Mouse (Mus musculus) frontal cortex, postnatal 14 days (tissue): ENCODE data around the gene Calcb.
A peak's percentile ranks its signal among the peaks of the same experiment; 100 is the strongest.
"Not testable (repeated sequence)": the region's sequence is repeated elsewhere in the genome, so short reads cannot be mapped to it uniquely, and the experiment has no call there.

Experiments used
- DNase-seq, 2 experiments: peaks; one replicate each; pipeline ENCODE4 v3.0.0; 2022; ENCODE audit warnings: low spot score in 2 of 2

Calcb gene

DNA sequence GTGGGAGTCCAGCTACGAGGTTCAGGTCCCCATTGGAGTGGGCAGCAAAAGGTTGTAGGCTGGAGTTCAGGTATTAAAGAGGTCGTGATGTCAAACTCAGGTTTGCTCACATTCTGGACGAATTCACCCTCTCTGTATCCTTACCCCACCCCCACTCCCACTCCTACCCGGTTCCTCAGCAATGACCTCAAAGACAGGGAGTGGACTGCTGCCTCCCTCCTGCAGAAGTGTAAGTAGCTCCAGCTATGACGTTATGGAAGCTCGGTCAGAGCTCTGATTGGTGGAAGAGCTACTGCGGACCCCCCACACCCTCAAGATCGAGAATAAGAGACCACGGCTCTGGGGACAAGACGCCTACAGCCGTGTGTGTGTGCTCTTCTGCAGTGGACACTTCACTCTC is at the start of gene Calcb:
Gene Calcb, plus strand, starts transcription at position 344 of the 400 bp plus-strand sequence.
- no peak for DNase-seq

DNA sequence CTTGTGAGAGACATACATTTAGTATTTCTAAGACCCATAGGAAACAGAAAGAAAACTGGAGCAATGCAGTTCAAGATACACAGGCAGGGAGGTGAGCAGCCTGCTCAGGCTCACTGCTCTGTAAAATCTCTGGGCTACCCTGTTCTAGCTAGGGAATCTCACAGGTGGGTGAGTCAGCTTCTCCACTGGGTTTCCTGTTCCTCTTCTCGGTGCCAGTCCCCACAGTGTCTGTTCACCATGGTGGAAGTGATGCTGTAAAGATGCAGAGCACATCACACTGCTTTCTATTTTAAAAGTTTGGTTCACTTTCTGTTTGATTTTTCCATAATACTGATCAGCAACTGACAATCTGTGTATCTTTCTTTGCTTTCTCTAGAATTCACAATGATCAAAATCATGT is 47.0 kb upstream of the Calcb start:
- DNase-seq: no peak

DNA sequence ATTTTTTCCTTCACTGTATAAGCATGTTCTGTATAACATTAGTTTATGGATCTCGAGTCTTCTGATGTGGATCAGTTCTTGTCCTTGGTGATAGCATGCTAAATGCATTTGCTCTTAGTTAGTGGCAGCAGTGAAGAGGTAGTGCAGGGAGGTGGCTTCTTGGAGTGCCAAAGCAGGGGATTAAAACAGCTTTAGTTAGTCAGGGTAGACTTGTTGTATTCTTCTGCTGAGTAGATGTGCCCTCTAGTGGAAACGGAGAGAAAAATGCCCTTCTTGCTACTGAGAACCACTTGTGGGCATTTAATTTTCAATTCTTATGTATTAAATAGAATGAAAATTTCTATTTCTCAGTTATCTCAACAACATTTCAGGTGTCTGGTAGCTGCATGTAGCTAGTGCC is 45.7 kb upstream of the Calcb start:
- DNase-seq: no peak

DNA sequence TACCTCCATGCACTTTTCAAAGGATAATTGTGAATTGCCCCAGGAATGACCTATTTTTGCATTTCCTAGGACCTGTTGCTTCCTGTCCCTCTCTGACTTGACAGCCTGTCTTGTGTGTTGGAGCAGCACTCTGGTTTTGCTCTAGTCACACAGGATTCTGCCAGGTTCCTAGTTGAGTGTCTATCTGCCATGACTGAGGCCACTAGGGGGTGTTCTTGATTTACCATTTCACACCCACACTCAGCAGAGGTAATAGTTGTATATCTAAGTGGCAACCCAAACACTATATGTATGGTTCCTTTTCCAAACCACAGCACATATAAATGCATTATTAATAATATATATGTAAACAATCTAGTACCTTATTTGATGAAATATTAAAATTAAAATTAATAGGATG is 26.1 kb upstream of the Calcb start:
- no peak for DNase-seq

DNA sequence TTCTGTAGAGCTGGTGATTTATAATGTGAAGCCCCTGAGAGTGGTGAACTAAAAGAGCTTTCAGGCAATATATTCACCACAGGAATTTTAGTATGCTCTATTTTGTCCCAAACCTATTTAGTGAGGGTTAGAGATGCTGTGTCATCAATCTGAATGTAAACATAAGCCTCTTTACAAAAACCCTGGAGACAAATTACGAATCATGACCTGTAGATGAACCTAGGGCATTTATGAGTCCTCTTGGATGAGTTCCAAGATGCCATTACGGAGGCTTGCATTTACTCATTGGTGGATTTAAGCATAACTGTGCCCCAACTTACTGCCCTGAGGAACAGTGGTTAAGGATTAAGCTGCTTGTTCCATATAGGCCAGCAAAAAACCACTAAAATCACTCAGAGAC is 17.6 kb upstream of the Calcb start:
- no peak for DNase-seq

DNA sequence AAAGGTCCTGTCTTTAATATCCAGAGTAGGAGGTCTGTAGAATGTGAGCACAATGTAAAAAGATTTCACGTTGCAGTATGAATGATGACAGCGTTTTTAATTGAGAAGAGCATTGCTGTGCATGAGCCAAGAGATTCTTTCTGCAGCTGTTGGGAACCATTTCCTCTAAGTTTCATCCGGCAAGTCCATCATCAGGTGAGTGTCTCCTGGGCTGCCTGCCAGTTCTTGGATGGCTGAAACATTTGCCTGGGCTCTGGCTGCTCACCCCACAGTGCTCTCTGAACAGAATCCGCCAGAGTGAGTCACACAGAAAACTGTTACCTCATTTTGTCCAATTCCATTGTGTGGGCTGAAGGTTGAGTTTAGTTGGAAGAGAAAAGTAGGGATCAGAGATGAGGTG is 11.7 kb upstream of the Calcb start:
- DNase-seq: no peak

DNA sequence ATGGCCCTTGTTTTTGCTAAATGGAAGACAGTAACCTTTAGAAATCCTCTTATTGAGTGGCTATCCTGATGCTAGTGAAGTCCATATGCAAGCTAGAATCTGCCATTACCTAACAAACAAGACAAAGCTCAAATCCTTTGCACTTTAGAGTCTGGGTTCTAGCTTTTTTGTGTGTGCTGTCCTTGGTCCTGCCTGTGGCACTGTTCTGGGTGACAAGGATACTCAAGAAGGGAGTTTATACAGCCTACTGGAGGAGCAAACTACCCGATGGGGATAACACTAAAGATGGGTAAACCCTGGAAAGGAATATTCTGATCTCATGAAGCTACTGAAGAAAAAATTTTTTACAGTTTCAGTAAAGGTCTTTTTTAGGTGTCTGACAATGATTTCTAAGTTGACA is 11.0 kb upstream of the Calcb start:
- DNase-seq: no peak

DNA sequence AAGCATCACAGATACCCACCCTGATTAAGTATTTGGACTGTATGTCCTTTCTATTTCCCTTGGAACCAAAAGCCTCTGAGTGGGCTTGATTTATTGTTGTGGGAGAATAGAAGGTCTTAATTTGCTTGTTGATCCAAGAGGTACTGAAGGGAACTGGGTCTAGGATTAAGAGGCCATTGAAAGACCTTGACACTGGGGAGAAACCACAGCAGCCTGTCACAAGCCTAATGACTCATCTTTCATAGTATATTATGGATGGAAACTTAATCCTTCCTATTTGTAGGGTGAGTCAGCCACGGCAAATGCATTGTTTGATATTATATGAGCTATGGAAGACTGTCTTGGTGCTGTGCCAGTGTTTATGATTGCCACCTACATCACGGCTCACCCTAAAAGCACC is 8.0 kb upstream of the Calcb start:
- DNase-seq: no peak

DNA sequence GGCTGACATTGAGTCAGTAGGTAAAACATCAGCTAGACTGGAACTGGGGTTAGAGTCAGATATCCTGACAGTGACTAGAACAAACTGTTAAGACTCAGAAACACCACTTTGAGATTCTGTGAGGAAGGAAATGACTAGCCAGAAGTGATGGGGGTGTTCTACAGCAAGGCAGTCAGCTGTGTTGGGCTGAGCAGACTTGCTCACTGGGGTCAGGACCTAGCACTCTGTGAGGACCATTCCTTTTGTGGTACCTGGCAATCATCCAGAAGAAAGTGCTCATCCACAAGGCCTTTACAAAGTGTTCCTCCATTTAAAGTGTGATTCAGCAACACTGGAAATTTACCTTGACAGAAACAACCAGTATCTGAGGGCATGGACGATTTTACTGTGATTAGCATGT is 5.9 kb upstream of the Calcb start:
- no peak for DNase-seq

DNA sequence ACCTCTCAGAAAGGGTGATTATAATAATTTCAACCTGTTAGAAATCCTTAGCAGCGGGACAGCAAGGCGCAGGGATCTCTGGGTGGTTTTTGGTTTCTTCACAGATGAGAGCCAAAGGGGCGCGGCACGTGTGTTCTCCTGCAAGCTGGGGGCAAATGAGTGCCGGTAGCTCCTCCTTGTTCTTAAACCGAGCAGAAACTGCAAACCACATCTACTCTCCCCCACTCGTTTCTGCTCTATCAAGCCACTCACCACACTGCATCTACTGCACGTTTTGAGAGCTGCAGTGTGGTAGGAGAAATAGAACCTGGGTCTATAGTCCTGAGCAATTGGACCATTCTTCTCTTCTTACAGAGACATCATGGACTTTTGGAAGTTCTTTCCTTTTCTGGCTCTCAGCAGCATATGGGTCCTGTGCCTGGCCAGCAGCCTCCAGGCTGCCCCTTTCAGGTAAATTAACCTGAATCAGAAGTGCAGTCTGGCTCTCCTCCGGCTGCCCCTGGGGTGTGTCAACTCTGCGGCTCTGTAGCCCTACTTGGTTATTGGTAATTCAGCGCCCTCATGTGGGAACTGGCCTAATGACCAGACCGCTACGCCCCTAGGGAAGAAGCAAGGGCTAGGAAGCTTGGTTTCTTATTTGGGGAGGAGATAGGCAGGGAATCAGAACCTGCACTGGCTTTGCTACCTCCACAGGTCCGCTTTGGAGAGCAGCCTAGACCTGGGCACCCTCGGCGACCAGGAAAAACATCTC is 1.1 kb downstream of the Calcb start:
- peak in 1 of 2 experiments; percentile 11 for DNase-seq

DNA sequence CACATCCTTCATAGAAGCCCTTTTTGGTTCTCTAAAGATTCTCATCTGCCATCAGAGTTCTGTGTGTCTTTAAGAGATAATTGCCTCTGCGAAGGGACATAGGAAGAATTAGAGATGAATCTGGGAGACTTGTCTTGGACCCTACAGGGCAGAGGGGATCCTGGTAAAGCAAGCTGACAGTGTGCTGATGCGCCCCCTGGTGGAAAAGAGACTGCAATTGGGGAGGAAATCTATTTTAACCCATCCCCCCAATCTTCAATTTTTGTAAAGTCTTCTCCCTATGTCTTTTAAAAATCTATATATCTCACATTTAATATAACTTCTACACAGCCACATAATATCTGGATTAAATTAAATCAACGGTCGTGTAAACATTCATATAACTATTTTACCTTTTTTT is 11.3 kb downstream of the Calcb start:
- not testable (repeated sequence) for DNase-seq

DNA sequence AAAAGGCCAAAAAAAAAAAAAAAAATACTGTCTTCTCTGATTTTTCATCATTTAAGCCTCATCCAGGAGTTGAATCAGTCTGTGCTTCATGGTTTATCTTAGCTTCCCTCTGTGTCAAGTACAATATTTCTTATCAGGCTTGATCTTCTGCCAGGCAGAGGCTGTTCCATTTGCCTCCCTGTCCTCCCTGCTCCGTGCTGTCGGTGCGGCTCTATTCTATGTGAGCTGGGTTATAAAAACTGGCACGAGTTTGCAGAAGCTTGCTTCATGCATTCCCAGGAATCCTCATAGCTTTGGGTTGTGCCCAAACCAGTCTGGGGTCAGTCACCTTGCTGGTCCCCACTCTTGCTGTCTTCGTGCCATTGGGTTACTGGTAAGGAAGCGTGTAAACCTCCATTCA is 12.7 kb downstream of the Calcb start:
- DNase-seq: no peak

DNA sequence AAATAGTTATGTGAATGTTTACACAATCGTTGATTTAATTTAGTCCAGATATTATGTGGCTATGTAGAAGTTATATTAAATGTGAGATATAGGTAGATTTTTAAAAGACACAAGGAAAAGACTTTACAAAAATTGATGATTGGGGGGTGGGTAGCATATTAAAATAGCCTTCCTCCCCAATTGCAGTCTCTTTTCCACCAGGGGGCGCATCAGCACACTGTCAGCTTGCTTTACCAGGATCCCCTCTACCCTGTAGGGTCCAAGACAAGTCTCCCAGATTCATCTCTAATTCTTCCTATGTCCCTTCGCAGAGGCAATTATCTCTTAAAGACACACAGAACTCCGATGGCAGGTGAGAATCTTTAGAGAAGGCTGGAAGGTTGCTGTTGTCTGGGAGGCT is 13.3 kb downstream of the Calcb start:
- DNase-seq: not testable (repeated sequence)

DNA sequence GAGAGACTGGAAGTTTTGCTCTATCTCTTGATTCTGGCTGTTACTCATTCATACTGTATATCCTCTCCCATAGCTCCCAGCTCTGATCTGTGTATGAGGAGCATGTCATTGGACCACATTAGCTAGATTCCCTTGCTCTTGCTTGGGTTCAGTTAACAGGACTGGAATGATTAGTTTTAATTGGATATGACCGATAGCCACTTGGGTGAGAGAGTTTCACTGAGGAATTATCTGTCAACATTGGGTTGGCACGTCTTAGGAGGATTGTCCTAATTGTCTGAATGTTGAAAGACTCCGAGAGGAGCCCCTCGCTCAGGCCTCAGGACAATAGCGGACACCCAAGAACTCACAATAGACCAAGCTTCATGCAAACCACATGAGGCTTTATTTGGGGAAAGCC is 17.8 kb downstream of the Calcb start:
- DNase-seq: no peak

DNA sequence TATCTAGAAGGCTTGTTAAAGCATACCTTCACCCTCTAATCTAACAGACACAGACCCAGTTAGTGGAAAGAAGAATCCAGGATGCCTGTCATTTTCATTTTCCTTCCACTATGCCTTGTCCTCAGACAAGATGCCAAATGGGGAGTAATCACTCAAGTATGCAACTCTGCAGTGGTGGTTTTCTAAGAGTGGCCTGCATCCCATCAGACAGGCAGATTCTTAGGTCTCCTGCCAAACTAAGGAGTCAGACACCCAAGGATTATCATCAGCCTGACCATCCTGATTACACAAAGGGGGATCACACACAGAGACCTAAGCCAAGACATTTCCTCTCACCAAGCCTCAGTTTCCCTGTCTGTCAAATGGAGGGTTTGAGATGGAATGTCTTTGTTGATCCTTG is 19.7 kb downstream of the Calcb start:
- DNase-seq: no peak

DNA sequence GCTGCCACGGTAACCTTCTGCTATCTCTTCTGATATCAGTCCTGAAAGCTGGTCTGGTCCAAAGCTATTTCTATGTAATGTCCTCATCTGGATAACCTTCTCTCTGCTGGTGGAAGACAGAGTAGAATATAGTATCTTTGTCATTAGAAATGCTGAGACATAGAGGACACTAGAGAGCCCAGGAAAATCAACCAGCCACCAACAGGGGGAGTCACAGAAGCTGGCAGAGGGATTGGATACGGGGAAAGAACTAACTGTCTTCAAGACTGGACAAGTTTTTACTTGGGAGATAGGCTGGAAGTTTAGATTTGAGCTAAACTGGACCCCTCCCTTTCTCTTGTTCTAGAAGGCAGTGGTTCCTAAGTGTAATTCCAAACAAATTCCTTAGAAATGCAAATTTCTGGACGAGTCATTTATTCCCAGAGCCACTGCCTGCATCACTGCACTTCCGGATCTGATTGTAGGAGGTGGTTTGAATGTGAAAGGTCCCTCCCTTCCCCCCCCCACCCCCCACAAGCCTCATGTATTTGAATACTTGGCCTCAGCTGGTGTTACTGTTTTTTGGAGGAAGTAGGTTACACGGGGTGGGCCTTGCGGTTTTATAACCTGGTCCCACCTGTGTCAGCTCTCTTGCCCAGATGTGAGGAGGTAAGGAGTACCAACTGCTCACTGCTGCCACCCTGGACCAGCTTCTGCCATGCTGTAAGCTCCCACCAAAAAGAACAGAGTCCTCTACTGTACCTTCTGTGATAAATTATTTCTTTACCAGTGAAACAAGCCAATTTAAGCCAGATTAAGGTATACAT is 22.1 kb downstream of the Calcb start:
- DNase-seq: no peak

DNA sequence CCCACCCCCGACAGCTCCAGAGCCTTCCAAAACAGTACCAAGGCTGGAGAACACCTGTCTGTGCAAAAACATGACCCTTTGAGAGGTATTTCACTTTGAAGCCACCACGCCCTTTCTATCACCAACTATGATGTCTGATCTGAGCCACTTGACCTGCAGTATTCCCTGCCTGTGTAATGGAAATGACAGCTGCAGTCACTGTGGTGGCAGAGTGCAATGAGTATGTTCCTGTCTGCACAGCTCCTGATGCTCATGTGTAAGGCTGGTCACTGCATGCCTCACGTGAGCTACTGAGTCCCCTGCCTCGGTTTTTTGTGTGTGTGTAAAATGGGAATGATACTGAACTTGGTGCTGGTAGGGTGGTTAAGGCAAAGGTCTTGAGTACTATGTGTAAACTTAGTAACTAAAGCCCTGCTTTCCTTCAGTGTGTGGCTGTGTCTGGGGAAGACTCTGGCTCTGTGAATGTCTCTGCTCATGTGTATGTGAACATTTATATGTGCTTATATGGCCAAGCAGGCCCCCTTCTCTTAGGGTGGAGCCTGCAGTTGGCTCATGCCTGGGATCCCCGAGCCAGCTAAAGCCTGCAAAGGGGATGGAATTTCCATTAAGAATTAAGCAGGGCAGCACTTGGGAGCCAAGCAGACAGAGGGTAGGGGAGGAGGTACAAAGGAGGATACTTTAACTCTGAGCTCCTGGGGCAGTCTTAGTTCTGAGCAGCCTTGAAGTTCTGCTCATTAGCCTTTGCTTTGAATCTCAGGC is 24.8 kb downstream of the Calcb start, which contains the start of gene Insc:
Gene Insc, plus strand, starts transcription at position 673 of the 759 bp plus-strand sequence.
- no peak for DNase-seq

DNA sequence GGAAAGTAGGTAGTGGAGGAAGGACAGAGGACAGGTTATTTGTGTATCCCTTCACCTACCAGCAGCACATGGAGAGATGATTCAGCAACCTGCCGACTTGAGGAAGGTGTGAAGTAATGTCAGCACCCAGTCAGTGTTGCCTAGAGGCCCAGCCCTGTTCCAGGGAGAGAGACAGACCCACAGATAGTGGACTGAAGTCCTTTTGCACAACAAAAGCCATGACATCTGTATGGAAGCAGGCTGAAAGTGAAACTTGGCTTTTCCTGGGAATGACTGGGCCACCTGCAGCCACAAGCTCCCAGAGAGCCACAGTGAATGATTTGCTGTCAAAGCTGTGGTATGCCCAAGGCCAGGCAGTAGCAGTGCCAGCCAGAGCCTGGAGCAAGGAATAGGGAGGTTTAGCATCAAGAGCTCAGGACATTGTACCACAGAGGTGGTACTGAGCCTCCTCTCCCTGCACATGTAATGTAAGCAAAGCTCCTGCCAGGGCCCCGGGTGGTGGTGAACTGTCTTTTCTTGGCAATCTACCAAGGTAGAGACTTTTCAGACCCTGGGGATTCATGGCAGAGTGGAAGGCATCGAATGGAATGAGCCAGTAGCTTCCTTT is 26.3 kb downstream of the Calcb start:
- DNase-seq: no peak

DNA sequence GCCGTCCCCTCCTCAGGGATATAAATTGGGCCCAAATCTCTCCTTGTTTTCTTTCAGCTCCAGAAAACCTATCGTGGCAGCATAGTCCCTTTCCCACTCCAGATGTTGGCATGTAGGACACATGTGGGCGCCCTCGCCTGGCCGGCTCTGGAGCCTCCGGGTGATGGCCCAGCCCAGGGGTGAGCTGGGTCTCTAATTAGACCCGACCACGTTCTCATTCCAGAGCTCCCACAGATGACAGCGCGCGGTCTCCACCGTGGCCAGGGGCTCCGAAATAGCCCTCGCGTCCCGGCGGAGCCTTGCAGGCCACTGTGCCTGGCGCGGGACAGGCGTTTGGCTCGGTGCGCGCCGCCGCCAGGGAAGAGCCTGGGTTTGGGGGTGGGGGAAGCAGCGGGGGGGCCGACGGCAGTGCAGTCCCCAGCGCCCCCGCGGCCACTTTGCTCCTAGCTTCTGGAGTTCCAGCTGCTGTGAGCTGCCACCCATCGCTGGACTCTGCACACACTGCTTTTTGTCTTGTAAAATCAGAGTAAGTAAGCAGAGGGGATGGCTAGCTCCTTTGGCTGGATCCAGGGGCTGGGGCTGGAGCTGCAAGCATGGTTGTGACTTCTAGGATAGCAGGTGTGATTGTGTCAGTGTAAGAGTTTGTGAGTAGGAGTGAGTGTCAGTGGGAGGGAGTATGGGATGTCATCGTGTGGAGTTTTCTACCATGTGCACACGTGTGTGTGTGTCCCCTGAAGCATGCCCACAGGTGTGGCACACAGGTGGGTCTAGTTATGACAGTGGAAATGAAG is 27.2 kb downstream of the Calcb start:
- no peak for DNase-seq

DNA sequence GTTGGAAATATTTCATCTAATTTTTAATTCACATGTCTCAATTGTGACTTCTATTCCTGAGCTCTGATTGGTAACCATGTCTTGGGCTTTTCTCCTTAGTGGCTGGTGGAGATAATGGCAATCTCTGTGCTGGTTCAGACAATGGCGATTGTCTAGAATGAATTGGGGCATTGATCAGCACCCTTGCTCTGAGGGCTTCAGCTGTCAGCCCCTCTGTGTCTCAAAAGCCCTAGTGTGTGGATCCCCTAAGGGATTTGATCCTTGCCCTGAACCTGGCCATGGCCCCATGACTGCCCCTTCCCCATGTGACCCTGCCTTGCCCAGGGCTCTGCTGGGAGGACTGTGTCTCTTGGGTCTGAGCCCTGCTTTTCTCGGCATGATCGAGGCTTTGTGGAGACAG is 29.2 kb downstream of the Calcb start:
- no peak for DNase-seq

DNA sequence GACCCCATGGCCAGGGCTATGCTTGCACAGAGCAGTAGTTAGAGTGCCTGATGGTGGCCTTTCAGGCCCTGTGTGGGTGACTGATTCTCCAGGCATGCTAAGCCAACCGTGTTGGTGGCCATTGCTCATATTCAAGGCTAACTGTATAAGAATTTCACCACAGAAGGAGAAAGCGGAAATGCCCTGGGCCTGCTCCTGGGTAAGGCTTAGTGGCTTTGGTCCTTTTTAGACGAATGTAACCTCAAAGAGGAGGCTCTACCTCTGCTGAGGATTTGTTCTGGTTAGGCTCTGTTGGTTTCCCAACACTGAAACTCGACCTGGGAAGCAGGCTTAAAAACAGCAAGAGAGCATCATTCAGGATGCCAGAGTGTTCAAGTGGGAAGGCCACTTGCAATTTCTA is 29.8 kb downstream of the Calcb start:
- no peak for DNase-seq
